Mouse (Mus musculus) hindbrain, embryonic 15.5 days (tissue): ENCODE data around the gene Urb1. TPM values are rescaled to one million over a fixed set of nuclear protein-coding genes. Genes with fewer than 3 reads are reported as not detected.

ENCODE experiments used
- ATAC-seq: fragments of 200-750 bp; cut with Nextera tagmentation; 2 replicates; pipeline ENCODE4 v1.8.0; 2017; ENCODE audit warnings: low read depth, moderate number of reproducible peaks, moderate TSS enrichment; ENCODE audit not compliant: low FRiP score
- H3K27ac ChIP-seq: fragments of 300-500 bp; sonication (generic); replicated peaks from 2 replicates; pipeline ENCODE4 v1.5.1; 2015; ENCODE audit warnings: mild to moderate bottlenecking, inconsistent platforms
- H3K27me3 ChIP-seq: fragments of 300-500 bp; sonication (generic); 2 replicates; pipeline ENCODE4 v1.6.1; 2015; ENCODE audit warnings: control low read depth, inconsistent platforms
- H3K36me3 ChIP-seq: fragments of 300-500 bp; sonication (generic); 2 replicates; pipeline ENCODE4 v1.6.1; 2015; ENCODE audit warnings: control low read depth, inconsistent platforms
- H3K4me1 ChIP-seq: fragments of 300-500 bp; sonication (generic); replicated peaks from 2 replicates; pipeline ENCODE4 v1.6.1; 2015; ENCODE audit warnings: control low read depth, inconsistent platforms
- H3K4me2 ChIP-seq: fragments of 300-500 bp; sonication (generic); 2 replicates; pipeline ENCODE4 v1.6.1; 2015; ENCODE audit warnings: moderate library complexity, mild to moderate bottlenecking, inconsistent platforms
- H3K4me3 ChIP-seq: fragments of 300-500 bp; sonication (generic); 2 replicates; pipeline ENCODE4 v1.5.1; 2015; ENCODE audit warnings: mild to moderate bottlenecking, inconsistent platforms
- H3K9ac ChIP-seq: fragments of 300-500 bp; sonication (generic); 2 replicates; pipeline ENCODE4 v1.6.1; 2015; ENCODE audit warnings: inconsistent platforms
- H3K9me3 ChIP-seq: fragments of 300-500 bp; sonication (generic); 2 replicates; pipeline ENCODE4 v1.6.1; 2016; ENCODE audit warnings: control low read depth, inconsistent platforms
- WGBS: fragments of 180-500 bp; shearing (Covaris S2); methylation state at CpG from one replicate; pipeline ENCODE4 v1.1.7; 2015; 5-methylcytosine and 5-hydroxymethylcytosine counted together
- polyA plus RNA-seq: library from polyadenylated mRNA; unstranded; fragments of >200 nt; fragmentation: Nextera tagmentation; extraction: Ambion mirVana; gene quantifications from 2 replicates; pipeline ENCODE4 v1.2.1, GENCODE M21; 2015

The Urb1 gene
- polyA plus RNA-seq, 1 experiment from 2014 or later = 9.3 TPM

DNA sequence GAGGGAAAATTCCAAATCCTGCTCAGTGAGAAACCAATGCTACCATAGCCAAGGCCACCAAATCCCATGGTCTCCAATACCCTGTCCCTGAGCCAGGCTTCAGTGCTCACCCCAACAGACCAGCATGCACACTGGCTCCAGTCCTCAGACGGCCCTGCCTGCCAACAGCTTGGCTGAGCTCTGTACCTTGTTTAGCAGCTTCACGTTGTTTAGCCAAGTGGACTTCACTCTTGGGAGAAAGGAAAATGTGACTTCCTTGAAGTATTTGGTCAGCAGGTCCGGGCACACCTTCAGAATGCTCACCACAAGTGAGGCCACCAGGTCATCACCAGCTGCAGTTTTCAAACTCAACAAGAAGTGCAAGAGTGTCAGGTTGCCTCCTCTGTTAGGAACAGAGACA is 17.7 kb downstream of the Urb1 start:
- Histone ChIP-seq H3K9ac (no peak overlapping the region), H3K9me3 (no peaks in the 10 kb centered on the region), H3K4me2 (no peak overlapping the region), H3K27ac (no peak overlapping the region), H3K4me1 (no peaks in the 10 kb centered on the region), H3K4me3 (no peak overlapping the region), H3K27me3 (no peaks in the 10 kb centered on the region), H3K36me3 (peaks cover 85% of the 10 kb centered on the region)
- WGBS = 90% methylated on average over 3 of the region's 3 CpGs
- no peak for ATAC-seq

- Histone ChIP-seq H3K27me3 (no peaks in the 10 kb centered on the region), H3K4me2 (no peak overlapping the region), H3K27ac (no peak overlapping the region), H3K4me1 (no peaks in the 10 kb centered on the region), H3K9me3 (no peaks in the 10 kb centered on the region), H3K4me3 (no peak overlapping the region), H3K36me3 (peaks cover 85% of the 10 kb centered on the region), H3K9ac (no peak overlapping the region)
- 84% methylated on average over 5 of the region's 5 CpGs for WGBS
- ATAC-seq = no peak
Observed at GRCm38 (mm10) chr16:90792066-90792465, 18.1 kb downstream of the Urb1 start.

GRCm38 (mm10) chr16:90790946-90791345 is 19.3 kb downstream of the Urb1 start:
- Histone ChIP-seq H3K27ac (no peak overlapping the region), H3K27me3 (no peaks in the 10 kb centered on the region), H3K4me3 (no peak overlapping the region), H3K4me2 (no peak overlapping the region), H3K36me3 (peaks cover 85% of the 10 kb centered on the region), H3K9me3 (no peaks in the 10 kb centered on the region), H3K9ac (no peak overlapping the region), H3K4me1 (no peaks in the 10 kb centered on the region)
- ATAC-seq = no peak
- WGBS = 90% methylated on average over 6 of the region's 6 CpGs

GRCm38 (mm10) chr16:90788580-90788979 is 21.6 kb downstream of the Urb1 start:
- Histone ChIP-seq H3K4me3 (no peak overlapping the region), H3K27ac (no peak overlapping the region), H3K9me3 (no peaks in the 10 kb centered on the region), H3K36me3 (peaks cover 77% of the 10 kb centered on the region), H3K4me1 (no peaks in the 10 kb centered on the region), H3K4me2 (no peak overlapping the region), H3K9ac (no peak overlapping the region), H3K27me3 (no peaks in the 10 kb centered on the region)
- no peak for ATAC-seq
- WGBS = 94% methylated on average over 6 of the region's 6 CpGs

DNA sequence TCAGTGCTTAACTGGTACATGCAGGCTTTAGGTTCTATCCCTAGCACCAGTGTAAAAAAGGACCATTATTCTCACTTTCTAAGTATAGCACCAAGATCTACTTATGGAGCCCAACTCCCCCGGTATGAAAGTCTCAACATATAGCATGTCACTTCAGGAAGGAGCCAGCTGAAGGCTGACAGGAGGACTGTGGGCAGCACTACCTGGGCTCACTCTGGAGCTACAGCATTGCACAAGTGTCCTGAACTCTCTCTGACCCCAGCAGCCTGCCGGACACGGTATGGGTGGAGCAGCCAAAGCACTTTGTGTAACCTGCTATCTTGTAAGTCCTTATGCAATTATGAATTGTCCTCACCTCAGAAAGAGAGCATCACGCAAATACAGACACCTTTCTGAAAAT is 25.0 kb downstream of the Urb1 start:
- Histone ChIP-seq H3K36me3 (peaks cover 76% of the 10 kb centered on the region), H3K9ac (no peak overlapping the region), H3K9me3 (no peaks in the 10 kb centered on the region), H3K27me3 (no peaks in the 10 kb centered on the region), H3K4me2 (no peak overlapping the region), H3K4me3 (no peak overlapping the region), H3K27ac (no peak overlapping the region), H3K4me1 (no peaks in the 10 kb centered on the region)
- ATAC-seq = no peak
- 98% methylated on average over 4 of the region's 4 CpGs for WGBS

DNA sequence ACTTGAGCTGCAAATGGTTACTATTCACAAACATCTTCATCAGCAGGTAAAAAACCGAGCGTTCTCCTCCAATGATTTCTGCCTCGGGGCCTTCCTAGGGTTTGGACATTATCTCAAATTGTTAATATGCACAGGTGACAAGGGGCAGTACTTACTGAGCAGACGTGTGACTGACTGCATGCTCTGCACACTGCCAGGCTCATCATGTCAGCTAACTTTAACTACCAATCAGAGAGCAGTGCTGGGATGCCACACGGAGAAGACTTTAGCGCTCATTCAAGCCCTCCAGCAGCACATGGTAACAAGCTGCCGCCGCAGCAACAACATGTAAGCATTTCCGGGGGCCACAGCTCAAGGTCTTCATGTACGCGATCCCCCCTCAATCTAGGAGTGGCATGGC is 26.9 kb downstream of the Urb1 start:
- H3K4me3 ChIP-seq = no peak overlapping the region
- no peak overlapping the region for H3K4me2 ChIP-seq
- no peaks in the 10 kb centered on the region for H3K9me3 ChIP-seq
- WGBS = 92% methylated on average over 11 of the region's 11 CpGs
- H3K9ac ChIP-seq = no peak overlapping the region
- H3K27ac ChIP-seq = no peak overlapping the region
- no peak for ATAC-seq
- no peaks in the 10 kb centered on the region for H3K27me3 ChIP-seq
- H3K4me1 ChIP-seq = no peaks in the 10 kb centered on the region
- peaks cover 74% of the 10 kb centered on the region for H3K36me3 ChIP-seq

- ATAC-seq = peak; percentile 71; the same call in 1 of the 2 replicates
- WGBS = 86% methylated on average over 11 of the region's 11 CpGs
- no peak overlapping the region for H3K4me3 ChIP-seq
- H3K4me1 ChIP-seq = no peaks in the 10 kb centered on the region
- no peak overlapping the region for H3K27ac ChIP-seq
- H3K36me3 ChIP-seq = peaks cover 65% of the 10 kb centered on the region
- no peaks in the 10 kb centered on the region for H3K9me3 ChIP-seq
- H3K27me3 ChIP-seq = no peaks in the 10 kb centered on the region
- H3K4me2 ChIP-seq = no peak overlapping the region
- no peak overlapping the region for H3K9ac ChIP-seq
Observed at GRCm38 (mm10) chr16:90779783-90780182, 30.4 kb downstream of the Urb1 start.

- no peaks in the 10 kb centered on the region for H3K4me1 ChIP-seq
- WGBS = 86% methylated on average over 10 of the region's 10 CpGs
- H3K27me3 ChIP-seq = no peaks in the 10 kb centered on the region
- no peaks in the 10 kb centered on the region for H3K9me3 ChIP-seq
- H3K27ac ChIP-seq = no peak overlapping the region
- H3K4me2 ChIP-seq = no peak overlapping the region
- H3K9ac ChIP-seq = no peak overlapping the region
- H3K4me3 ChIP-seq = no peak overlapping the region
- no peak for ATAC-seq
- H3K36me3 ChIP-seq = peaks cover 79% of the 10 kb centered on the region
Observed at GRCm38 (mm10) chr16:90775946-90776520, 34.2 kb downstream of the Urb1 start.

GRCm38 (mm10) chr16:90774646-90775045 is 35.6 kb downstream of the Urb1 start:
- ATAC-seq = no peak
- Histone ChIP-seq H3K4me1 (no peaks in the 10 kb centered on the region), H3K36me3 (peaks cover 77% of the 10 kb centered on the region), H3K4me2 (no peak overlapping the region), H3K9me3 (no peaks in the 10 kb centered on the region), H3K9ac (no peak overlapping the region), H3K27ac (no peak overlapping the region), H3K27me3 (no peaks in the 10 kb centered on the region), H3K4me3 (no peak overlapping the region)
- 90% methylated on average over 6 of the region's 6 CpGs for WGBS

DNA sequence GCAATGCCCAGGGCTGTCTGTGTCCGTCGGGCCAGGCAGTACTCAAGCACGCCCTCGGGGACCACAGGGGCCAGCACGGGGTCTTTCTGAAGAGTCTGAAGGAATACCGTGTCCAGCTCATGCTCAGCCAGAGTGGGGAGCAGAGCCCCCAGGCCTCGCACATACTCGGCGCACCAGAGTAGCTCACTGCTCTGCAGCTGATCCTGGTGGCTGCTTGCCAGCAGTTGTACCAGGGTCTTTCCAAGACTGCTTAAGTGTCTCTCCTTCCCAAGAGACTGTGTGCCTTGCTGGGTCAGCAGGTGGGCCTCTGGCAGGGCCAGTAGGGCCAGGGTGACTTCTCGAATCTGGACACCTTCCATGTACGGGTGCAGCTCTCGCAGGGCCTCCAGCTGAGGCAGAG is 36.0 kb downstream of the Urb1 start:
- H3K9me3 ChIP-seq = no peaks in the 10 kb centered on the region
- H3K27me3 ChIP-seq = no peaks in the 10 kb centered on the region
- ATAC-seq = no peak
- no peak overlapping the region for H3K9ac ChIP-seq
- no peaks in the 10 kb centered on the region for H3K4me1 ChIP-seq
- no peak overlapping the region for H3K4me2 ChIP-seq
- H3K4me3 ChIP-seq = no peak overlapping the region
- H3K36me3 ChIP-seq = peaks cover 78% of the 10 kb centered on the region
- H3K27ac ChIP-seq = no peak overlapping the region
- 90% methylated on average over 12 of the region's 12 CpGs for WGBS

DNA sequence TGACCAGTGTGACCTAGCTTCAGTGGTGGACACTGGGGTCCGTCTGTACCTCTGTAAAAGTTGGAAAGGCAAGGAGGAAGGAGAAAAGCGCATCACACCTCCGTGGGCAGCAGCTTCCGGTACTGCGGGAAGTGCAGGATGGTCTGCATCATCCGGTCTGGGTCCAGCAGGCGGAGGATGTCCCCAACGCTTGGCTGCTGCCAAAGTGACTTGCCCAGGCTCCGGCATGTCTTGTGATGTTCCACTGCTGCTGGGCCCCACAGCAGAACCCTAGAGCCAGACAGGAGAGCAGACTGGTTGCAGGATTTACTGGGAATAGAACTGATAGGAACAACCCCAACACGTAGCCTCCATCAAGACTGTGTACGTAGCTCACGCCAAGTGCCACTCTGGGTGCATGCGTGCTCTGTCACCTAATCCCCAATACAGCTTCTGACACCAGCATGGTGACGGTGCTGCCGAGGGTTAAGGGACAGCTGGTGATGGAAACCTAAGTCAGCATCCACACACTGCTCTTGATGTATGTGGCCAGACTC is 43.2 kb downstream of the Urb1 start:
- H3K9ac ChIP-seq = no peak overlapping the region
- H3K36me3 ChIP-seq = peaks cover 65% of the 10 kb centered on the region
- no peak overlapping the region for H3K27ac ChIP-seq
- no peak overlapping the region for H3K4me3 ChIP-seq
- H3K4me1 ChIP-seq = no peaks in the 10 kb centered on the region
- no peak for ATAC-seq
- H3K4me2 ChIP-seq = no peak overlapping the region
- no peaks in the 10 kb centered on the region for H3K27me3 ChIP-seq
- no peaks in the 10 kb centered on the region for H3K9me3 ChIP-seq
- WGBS = 94% methylated on average over 15 of the region's 15 CpGs

- Histone ChIP-seq H3K9me3 (no peaks in the 10 kb centered on the region), H3K9ac (no peak overlapping the region), H3K4me2 (no peak overlapping the region), H3K4me1 (no peaks in the 10 kb centered on the region), H3K4me3 (no peak overlapping the region), H3K27ac (no peak overlapping the region), H3K27me3 (no peaks in the 10 kb centered on the region), H3K36me3 (peaks cover 53% of the 10 kb centered on the region)
- WGBS = 94% methylated on average over 9 of the region's 9 CpGs
- no peak for ATAC-seq
Observed at GRCm38 (mm10) chr16:90765195-90765877, 44.9 kb downstream of the Urb1 start.
